Mouse (Mus musculus): Measurements from ENCODE around the gene Rbmxl1. TPM values are rescaled to one million over a fixed set of nuclear protein-coding genes. Genes with fewer than 3 reads are reported as not detected.
"Not testable (repeated sequence)": the region's sequence is repeated elsewhere in the genome, so short reads cannot be mapped to it uniquely, and the experiment has no call there.

Rbmxl1 gene
- 67.1 and 73.9 TPM in 2 replicates for polyA plus RNA-seq (2015; fragmentation: Nextera tagmentation; extraction: Ambion mirVana)

DNA sequence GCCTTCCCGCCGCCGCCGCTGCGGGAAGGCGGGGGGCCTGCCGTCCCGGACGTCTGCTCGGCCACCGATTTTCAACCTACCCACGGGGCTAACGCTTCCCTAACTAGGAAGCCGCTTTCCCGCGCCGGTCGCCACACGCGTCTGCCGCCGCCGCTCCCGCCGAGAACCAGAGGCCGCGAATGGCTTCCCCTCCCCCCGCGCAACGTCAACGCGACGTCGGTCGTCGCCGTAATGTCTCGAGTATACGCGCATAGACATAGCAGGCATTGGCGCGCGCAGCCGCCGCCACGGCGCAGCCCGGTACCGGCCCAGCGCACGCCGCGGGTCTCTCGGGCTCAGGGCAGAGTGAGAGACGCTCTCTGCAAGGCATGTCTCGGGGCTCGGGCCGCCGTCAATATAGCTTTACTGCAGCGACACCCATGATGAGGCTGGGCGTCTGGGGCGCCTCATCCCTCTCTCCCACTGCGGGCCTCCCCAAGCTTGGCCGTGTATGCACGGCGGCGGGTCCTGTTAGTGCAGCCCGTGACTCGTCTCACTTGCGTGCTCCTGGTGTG lies at the start of gene Rbmxl1:
Gene Rbmxl1, minus strand, starts transcription at position 180 of the 554 bp plus-strand sequence.
- peak within 1 kb of the TSS; percentile 86 for H3K9ac ChIP-seq (ENCODE audit: low read depth, low read length)
- no peaks in the 10 kb centered on the region for H3K27me3 ChIP-seq (ENCODE audit: control insufficient read depth, insufficient read depth, low read depth, low read length)
- ATAC-seq (ENCODE audit: low read depth) = peak; percentile 88
- peak within 1 kb of the TSS; percentile 94 for H3K27ac ChIP-seq (ENCODE audit: low read length)
- WGBS (ENCODE audit: insufficient replicate concordance) = under 1% methylated on average over 70 of the region's 70 CpGs
- peaks cover 7% of the 10 kb centered on the region for H3K36me3 ChIP-seq (ENCODE audit: control insufficient read depth, insufficient read depth)
- H3K4me1 ChIP-seq (ENCODE audit: control insufficient read depth, low read depth, low read length) = peaks cover 9% of the 10 kb centered on the region
- no peaks in the 10 kb centered on the region for H3K9me3 ChIP-seq (replicated peaks; ENCODE audit: control insufficient read depth, low read length)
- H3K4me3 ChIP-seq (ENCODE audit: low read depth, low read length) = peak within 1 kb of the TSS; percentile 89
- peak within 1 kb of the TSS; percentile 98 for H3K4me2 ChIP-seq (ENCODE audit: low read depth, low read length)

GRCm38 (mm10) chr8:78556773-78557434 lies 48.2 kb upstream of the Rbmxl1 start:
- H3K27me3 ChIP-seq (ENCODE audit: control insufficient read depth, insufficient read depth, low read depth, low read length) = no peaks in the 10 kb centered on the region
- no peak overlapping the region for H3K4me2 ChIP-seq (ENCODE audit: low read depth, low read length)
- no peak overlapping the region for H3K4me3 ChIP-seq (ENCODE audit: low read depth, low read length)
- ATAC-seq (ENCODE audit: low read depth) = no peak
- no peaks in the 10 kb centered on the region for H3K4me1 ChIP-seq (ENCODE audit: control insufficient read depth, low read depth, low read length)
- H3K9me3 ChIP-seq (replicated peaks; ENCODE audit: control insufficient read depth, low read length) = no peaks in the 10 kb centered on the region; the same call in 1 of the 2 replicates
- no peak overlapping the region for H3K9ac ChIP-seq (ENCODE audit: low read depth, low read length)
- 73% methylated on average over 11 of the region's 11 CpGs for WGBS (ENCODE audit: insufficient replicate concordance)
- H3K27ac ChIP-seq (ENCODE audit: low read length) = no peak overlapping the region
- H3K36me3 ChIP-seq (ENCODE audit: control insufficient read depth, insufficient read depth) = peaks cover 3% of the 10 kb centered on the region; the same call in 1 of the 2 replicates

- Histone ChIP-seq H3K4me3 (ENCODE audit: low read depth, low read length) (no peak overlapping the region), H3K4me2 (ENCODE audit: low read depth, low read length) (no peak overlapping the region), H3K36me3 (ENCODE audit: control insufficient read depth, insufficient read depth) (no peaks in the 10 kb centered on the region), H3K27ac (ENCODE audit: low read length) (no peak overlapping the region), H3K9ac (ENCODE audit: low read depth, low read length) (no peak overlapping the region), H3K27me3 (ENCODE audit: control insufficient read depth, insufficient read depth, low read depth, low read length) (no peaks in the 10 kb centered on the region), H3K9me3 (replicated peaks; ENCODE audit: control insufficient read depth, low read length) (no peaks in the 10 kb centered on the region), H3K4me1 (ENCODE audit: control insufficient read depth, low read depth, low read length) (no peaks in the 10 kb centered on the region)
- 70% methylated on average over 4 of the region's 4 CpGs for WGBS (ENCODE audit: insufficient replicate concordance)
- ATAC-seq (ENCODE audit: low read depth) = no peak
Measured at GRCm38 (mm10) chr8:78555817-78556216, 47.1 kb upstream of the Rbmxl1 start.

DNA sequence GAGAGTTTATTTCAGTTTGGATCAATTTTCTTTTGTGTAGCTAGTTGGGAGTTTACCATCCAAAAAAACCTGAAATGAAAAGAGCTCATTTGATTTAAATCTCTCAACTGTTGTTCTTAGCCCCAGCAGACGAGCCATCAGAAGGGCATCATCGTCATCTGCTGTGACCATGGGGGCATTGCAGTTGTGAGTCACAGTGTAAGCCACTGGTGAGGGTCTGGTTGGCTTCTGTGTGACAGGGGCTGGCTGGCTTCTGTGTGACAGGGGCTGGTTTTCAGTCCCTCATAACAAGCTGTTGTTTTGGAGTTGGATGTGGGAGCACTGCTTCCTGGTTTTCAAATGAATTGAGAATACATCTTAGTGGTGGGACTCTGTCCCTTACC lies 42.0 kb upstream of the Rbmxl1 start:
- Histone ChIP-seq H3K4me2 (ENCODE audit: low read depth, low read length) (no peak overlapping the region), H3K9me3 (replicated peaks; ENCODE audit: control insufficient read depth, low read length) (no peaks in the 10 kb centered on the region), H3K4me1 (ENCODE audit: control insufficient read depth, low read depth, low read length) (no peaks in the 10 kb centered on the region), H3K36me3 (ENCODE audit: control insufficient read depth, insufficient read depth) (no peaks in the 10 kb centered on the region), H3K9ac (ENCODE audit: low read depth, low read length) (no peak overlapping the region), H3K27ac (ENCODE audit: low read length) (no peak overlapping the region), H3K27me3 (ENCODE audit: control insufficient read depth, insufficient read depth, low read depth, low read length) (no peaks in the 10 kb centered on the region), H3K4me3 (ENCODE audit: low read depth, low read length) (no peak overlapping the region)
- ATAC-seq (ENCODE audit: low read depth) = no peak
- 75% methylated on average over 2 of the region's 2 CpGs for WGBS (ENCODE audit: insufficient replicate concordance)

DNA sequence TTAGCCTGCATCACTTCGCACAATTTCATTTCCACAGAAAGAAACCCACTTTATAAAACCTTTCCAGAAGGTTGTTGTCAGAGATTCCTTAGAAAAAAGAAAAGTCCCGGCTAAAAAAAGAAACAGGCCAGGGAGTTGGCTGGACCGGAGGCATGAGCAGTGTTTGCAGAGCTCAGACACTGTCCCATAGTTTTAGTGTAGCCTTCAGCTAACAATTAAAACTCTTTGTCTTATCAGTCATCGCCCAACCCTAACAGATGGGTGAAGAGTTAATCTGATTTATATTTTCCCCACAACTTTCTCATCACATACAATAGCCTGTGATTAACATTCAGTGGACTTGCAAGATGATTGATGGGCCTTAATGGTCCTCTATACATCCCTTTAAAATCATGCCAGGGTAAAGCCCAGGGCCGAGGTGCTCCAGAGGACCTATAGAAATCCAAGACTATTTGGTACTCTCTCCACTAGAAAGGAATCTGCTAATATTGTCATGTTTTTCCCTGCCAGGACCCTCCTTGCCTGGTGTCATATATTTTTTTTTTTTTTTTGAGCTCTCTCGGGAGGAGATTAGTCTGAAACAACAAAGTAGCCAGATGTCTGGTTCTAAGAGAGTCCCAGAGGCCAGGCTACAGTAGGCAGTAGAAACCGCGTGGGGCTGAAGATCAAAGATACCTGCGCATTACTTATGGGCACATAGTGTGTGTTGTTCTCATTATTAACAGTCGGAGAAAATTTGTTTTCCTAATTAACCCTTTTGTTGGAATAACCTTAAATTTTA lies 41.5 kb upstream of the Rbmxl1 start:
- Histone ChIP-seq H3K9ac (ENCODE audit: low read depth, low read length) (no peak overlapping the region), H3K4me3 (ENCODE audit: low read depth, low read length) (no peak overlapping the region), H3K4me2 (ENCODE audit: low read depth, low read length) (no peak overlapping the region), H3K36me3 (ENCODE audit: control insufficient read depth, insufficient read depth) (no peaks in the 10 kb centered on the region), H3K9me3 (replicated peaks; ENCODE audit: control insufficient read depth, low read length) (no peaks in the 10 kb centered on the region), H3K27ac (ENCODE audit: low read length) (no peak overlapping the region), H3K27me3 (ENCODE audit: control insufficient read depth, insufficient read depth, low read depth, low read length) (no peaks in the 10 kb centered on the region), H3K4me1 (ENCODE audit: control insufficient read depth, low read depth, low read length) (no peaks in the 10 kb centered on the region; the same call in 1 of the 2 replicates)
- ATAC-seq (ENCODE audit: low read depth) = no peak
- 72% methylated on average over 10 of the region's 10 CpGs for WGBS (ENCODE audit: insufficient replicate concordance)

DNA sequence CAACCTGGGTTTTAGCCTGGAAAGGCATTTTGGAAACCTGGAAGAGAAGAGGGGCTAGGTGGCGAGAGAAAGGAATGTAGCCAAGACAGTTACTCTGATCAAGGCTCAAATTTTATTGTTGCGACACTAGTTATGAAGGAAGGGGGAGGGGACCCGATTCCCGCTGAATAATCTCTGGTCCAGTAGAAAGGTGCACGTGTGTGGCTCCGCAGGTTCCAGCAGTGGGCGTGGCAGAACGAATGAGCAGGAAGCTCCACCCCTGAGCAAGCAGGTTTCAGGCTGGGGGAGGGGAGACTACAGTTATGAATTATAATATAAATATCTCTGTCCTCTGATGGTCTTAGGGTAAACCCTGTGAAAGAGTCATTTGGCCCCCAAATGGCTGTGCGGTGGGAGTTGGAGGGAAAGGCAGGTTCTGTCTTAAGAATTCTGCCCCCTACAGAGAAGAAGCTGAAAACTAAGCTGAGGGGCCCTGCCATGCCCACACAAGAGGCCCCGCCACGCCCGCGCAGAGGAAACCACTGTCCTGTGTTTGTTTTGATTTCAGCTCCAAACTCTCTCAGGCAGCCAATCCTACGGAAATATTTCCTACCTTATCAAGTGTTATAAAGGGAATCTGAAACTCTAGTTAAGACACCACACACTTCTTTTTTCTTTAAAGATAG lies 36.6 kb upstream of the Rbmxl1 start:
- H3K4me1 ChIP-seq (ENCODE audit: control insufficient read depth, low read depth, low read length); H3K9me3 ChIP-seq (replicated peaks; ENCODE audit: control insufficient read depth, low read length); H3K36me3 ChIP-seq (ENCODE audit: control insufficient read depth, insufficient read depth); H3K4me3 ChIP-seq (ENCODE audit: low read depth, low read length); H3K4me2 ChIP-seq (ENCODE audit: low read depth, low read length); H3K27me3 ChIP-seq (ENCODE audit: control insufficient read depth, insufficient read depth, low read depth, low read length); ATAC-seq (ENCODE audit: low read depth); H3K9ac ChIP-seq (ENCODE audit: low read depth, low read length); H3K27ac ChIP-seq (ENCODE audit: low read length): not testable (repeated sequence)
- WGBS (ENCODE audit: insufficient replicate concordance) = 22% methylated on average over 7 of the region's 14 CpGs

GRCm38 (mm10) chr8:78544545-78544944 lies 35.8 kb upstream of the Rbmxl1 start:
- Histone ChIP-seq H3K9ac (ENCODE audit: low read depth, low read length) (no peak overlapping the region), H3K4me2 (ENCODE audit: low read depth, low read length) (no peak overlapping the region), H3K27ac (ENCODE audit: low read length) (no peak overlapping the region), H3K4me3 (ENCODE audit: low read depth, low read length) (no peak overlapping the region), H3K27me3 (ENCODE audit: control insufficient read depth, insufficient read depth, low read depth, low read length) (no peaks in the 10 kb centered on the region), H3K36me3 (ENCODE audit: control insufficient read depth, insufficient read depth) (peaks cover 4% of the 10 kb centered on the region; the same call in 1 of the 2 replicates), H3K9me3 (replicated peaks; ENCODE audit: control insufficient read depth, low read length) (no peaks in the 10 kb centered on the region), H3K4me1 (ENCODE audit: control insufficient read depth, low read depth, low read length) (no peaks in the 10 kb centered on the region; the same call in 1 of the 2 replicates)
- 56% methylated on average over 2 of the region's 2 CpGs for WGBS (ENCODE audit: insufficient replicate concordance)
- ATAC-seq (ENCODE audit: low read depth) = no peak

GRCm38 (mm10) chr8:78543621-78544020 lies 34.9 kb upstream of the Rbmxl1 start:
- H3K9ac ChIP-seq (ENCODE audit: low read depth, low read length) = no peak overlapping the region
- no peak overlapping the region for H3K4me3 ChIP-seq (ENCODE audit: low read depth, low read length)
- H3K4me2 ChIP-seq (ENCODE audit: low read depth, low read length) = no peak overlapping the region
- H3K9me3 ChIP-seq (replicated peaks; ENCODE audit: control insufficient read depth, low read length) = no peaks in the 10 kb centered on the region
- H3K27ac ChIP-seq (ENCODE audit: low read length) = no peak overlapping the region
- no peaks in the 10 kb centered on the region for H3K27me3 ChIP-seq (ENCODE audit: control insufficient read depth, insufficient read depth, low read depth, low read length)
- 58% methylated on average over 1 of the region's 1 CpGs for WGBS (ENCODE audit: insufficient replicate concordance)
- no peak for ATAC-seq (ENCODE audit: low read depth)
- peaks cover 4% of the 10 kb centered on the region; the same call in 1 of the 2 replicates for H3K36me3 ChIP-seq (ENCODE audit: control insufficient read depth, insufficient read depth)
- H3K4me1 ChIP-seq (ENCODE audit: control insufficient read depth, low read depth, low read length) = no peaks in the 10 kb centered on the region; the same call in 1 of the 2 replicates

Measured in liver, embryonic 16.5 days (tissue).